Mouse (Mus musculus): ENCODE data around the gene Hacl1. TPM values are rescaled to one million over a fixed set of nuclear protein-coding genes. Genes with fewer than 3 reads are reported as not detected.

The Hacl1 gene
- total and polyA plus RNA-seq, 2 experiments, result 631 to 647 TPM

GRCm38 (mm10) chr14:31669161-31669611, 28.1 kb upstream of the Hacl1 start:
- no peaks in the 10 kb centered on the region for H3K79me2 ChIP-seq (ENCODE audit: control insufficient read depth, insufficient read depth, low read length)
- no peaks in the 10 kb centered on the region for H3K27me3 ChIP-seq (ENCODE audit: control insufficient read depth, insufficient read depth, low read length)
- no peak overlapping the region for H3K9ac ChIP-seq (ENCODE audit: low read depth, low read length)
- DNase-seq (ENCODE audit: extremely low read depth, low read depth, low spot score), result peak; percentile 49
- H3K36me3 ChIP-seq (ENCODE audit: control insufficient read depth, insufficient read depth, low read length), result no peaks in the 10 kb centered on the region; the same call in 1 of the 2 replicates
- H3K4me3 ChIP-seq (ENCODE audit: insufficient read depth, low read depth, low read length), result 0 out of 2 replicates have a peak overlapping the region, but pooled peaks have one; percentile 25
- 51% methylated on average over 13 of the region's 13 CpGs for WGBS
- TF ChIP-seq POLR2A (IDR thresholded peaks at IDR 0.05; ENCODE audit: extremely low read depth, insufficient read depth, low read length) (no peak), CTCF (IDR thresholded peaks at IDR 0.05; ENCODE audit: low read depth, low read length) (no peak)
- H3K27ac ChIP-seq (replicated peaks; ENCODE audit: insufficient read depth, low read depth, low read length), result peak overlapping the region; percentile 59
- peaks cover 10% of the 10 kb centered on the region for H3K4me1 ChIP-seq (ENCODE audit: control insufficient read depth, insufficient read depth, low read length)

GRCm38 (mm10) chr14:31668326-31668725, 27.2 kb upstream of the Hacl1 start:
- no peak for TF ChIP-seq POLR2A (IDR thresholded peaks at IDR 0.05; ENCODE audit: extremely low read depth, insufficient read depth, low read length)
- no peak for TF ChIP-seq CTCF (IDR thresholded peaks at IDR 0.05; ENCODE audit: low read depth, low read length)
- H3K4me3 ChIP-seq (ENCODE audit: insufficient read depth, low read depth, low read length), result no peak overlapping the region
- no peak overlapping the region for H3K9ac ChIP-seq (ENCODE audit: low read depth, low read length)
- H3K4me1 ChIP-seq (ENCODE audit: control insufficient read depth, insufficient read depth, low read length), result peaks cover 10% of the 10 kb centered on the region
- no peaks in the 10 kb centered on the region for H3K27me3 ChIP-seq (ENCODE audit: control insufficient read depth, insufficient read depth, low read length)
- no peak for DNase-seq (ENCODE audit: extremely low read depth, low read depth, low spot score)
- H3K79me2 ChIP-seq (ENCODE audit: control insufficient read depth, insufficient read depth, low read length), result no peaks in the 10 kb centered on the region
- 96% methylated on average over 13 of the region's 13 CpGs for WGBS
- no peak overlapping the region for H3K27ac ChIP-seq (replicated peaks; ENCODE audit: insufficient read depth, low read depth, low read length)
- no peaks in the 10 kb centered on the region; the same call in 1 of the 2 replicates for H3K36me3 ChIP-seq (ENCODE audit: control insufficient read depth, insufficient read depth, low read length)

- Histone ChIP-seq H3K4me1 (ENCODE audit: control insufficient read depth, insufficient read depth, low read length) (peaks cover 14% of the 10 kb centered on the region), H3K79me2 (ENCODE audit: control insufficient read depth, insufficient read depth, low read length) (no peaks in the 10 kb centered on the region), H3K27me3 (ENCODE audit: control insufficient read depth, insufficient read depth, low read length) (no peaks in the 10 kb centered on the region), H3K4me3 (ENCODE audit: insufficient read depth, low read depth, low read length) (no peak overlapping the region), H3K36me3 (ENCODE audit: control insufficient read depth, insufficient read depth, low read length) (no peaks in the 10 kb centered on the region; the same call in 1 of the 2 replicates), H3K27ac (replicated peaks; ENCODE audit: insufficient read depth, low read depth, low read length) (no peak overlapping the region), H3K9ac (ENCODE audit: low read depth, low read length) (no peak overlapping the region)
- DNase-seq (ENCODE audit: extremely low read depth, low read depth, low spot score), result no peak
- WGBS, result 88% methylated on average over 6 of the region's 6 CpGs
- TF ChIP-seq POLR2A (IDR thresholded peaks at IDR 0.05; ENCODE audit: extremely low read depth, insufficient read depth, low read length), result no peak
- no peak for TF ChIP-seq CTCF (IDR thresholded peaks at IDR 0.05; ENCODE audit: low read depth, low read length)
These were observed 26.7 kb upstream of the Hacl1 start for GRCm38 (mm10) chr14:31667741-31668140.

- 97% methylated on average over 28 of the region's 28 CpGs for WGBS
- H3K36me3 ChIP-seq (ENCODE audit: control insufficient read depth, insufficient read depth, low read length), result no peaks in the 10 kb centered on the region; the same call in 1 of the 2 replicates
- H3K27ac ChIP-seq (replicated peaks; ENCODE audit: insufficient read depth, low read depth, low read length), result no peak overlapping the region
- no peak overlapping the region for H3K9ac ChIP-seq (ENCODE audit: low read depth, low read length)
- peaks cover 16% of the 10 kb centered on the region for H3K4me1 ChIP-seq (ENCODE audit: control insufficient read depth, insufficient read depth, low read length)
- H3K79me2 ChIP-seq (ENCODE audit: control insufficient read depth, insufficient read depth, low read length), result no peaks in the 10 kb centered on the region
- TF ChIP-seq CTCF (IDR thresholded peaks at IDR 0.05; ENCODE audit: low read depth, low read length), result no peak
- no peak for TF ChIP-seq POLR2A (IDR thresholded peaks at IDR 0.05; ENCODE audit: extremely low read depth, insufficient read depth, low read length)
- DNase-seq (ENCODE audit: extremely low read depth, low read depth, low spot score), result no peak
- no peak overlapping the region for H3K4me3 ChIP-seq (ENCODE audit: insufficient read depth, low read depth, low read length)
- no peaks in the 10 kb centered on the region for H3K27me3 ChIP-seq (ENCODE audit: control insufficient read depth, insufficient read depth, low read length)
These were observed 26.0 kb upstream of the Hacl1 start for GRCm38 (mm10) chr14:31666931-31667705.

GRCm38 (mm10) chr14:31665566-31665940, 24.5 kb upstream of the Hacl1 start:
- Histone ChIP-seq H3K79me2 (ENCODE audit: control insufficient read depth, insufficient read depth, low read length) (no peaks in the 10 kb centered on the region), H3K27ac (replicated peaks; ENCODE audit: insufficient read depth, low read depth, low read length) (no peak overlapping the region), H3K4me3 (ENCODE audit: insufficient read depth, low read depth, low read length) (no peak overlapping the region), H3K4me1 (ENCODE audit: control insufficient read depth, insufficient read depth, low read length) (peaks cover 18% of the 10 kb centered on the region), H3K36me3 (ENCODE audit: control insufficient read depth, insufficient read depth, low read length) (no peaks in the 10 kb centered on the region; the same call in 1 of the 2 replicates), H3K9ac (ENCODE audit: low read depth, low read length) (no peak overlapping the region), H3K27me3 (ENCODE audit: control insufficient read depth, insufficient read depth, low read length) (no peaks in the 10 kb centered on the region)
- no peak for DNase-seq (ENCODE audit: extremely low read depth, low read depth, low spot score)
- WGBS, result 90% methylated on average over 4 of the region's 4 CpGs
- TF ChIP-seq CTCF (IDR thresholded peaks at IDR 0.05; ENCODE audit: low read depth, low read length), result no peak
- no peak for TF ChIP-seq POLR2A (IDR thresholded peaks at IDR 0.05; ENCODE audit: extremely low read depth, insufficient read depth, low read length)

Data from liver, adult 2 months (tissue).